Mouse (Mus musculus) B cell, adult (primary cell): ENCODE measurements around the gene Gm49337. TPM values are rescaled to one million over a fixed set of nuclear protein-coding genes. Genes with fewer than 3 reads are reported as not detected.

ENCODE experiments used
- total RNA-seq: library from RNA; stranded (reverse); gene quantifications from 4 replicates; pipeline ENCODE4 v1.2.4, GENCODE M21; 2023; ENCODE audit not compliant: inconsistent age

Gm49337 gene
- not detected in 4 replicates for total RNA-seq

GRCm38 (mm10) chr4:116173072-116173471 lies at the start of gene Gm49337, which contains the start of gene 1700042G07Rik:
Gm49337 (plus strand) TSS chr4:116173384.
1700042G07Rik (plus strand) TSS chr4:116173372.

DNA sequence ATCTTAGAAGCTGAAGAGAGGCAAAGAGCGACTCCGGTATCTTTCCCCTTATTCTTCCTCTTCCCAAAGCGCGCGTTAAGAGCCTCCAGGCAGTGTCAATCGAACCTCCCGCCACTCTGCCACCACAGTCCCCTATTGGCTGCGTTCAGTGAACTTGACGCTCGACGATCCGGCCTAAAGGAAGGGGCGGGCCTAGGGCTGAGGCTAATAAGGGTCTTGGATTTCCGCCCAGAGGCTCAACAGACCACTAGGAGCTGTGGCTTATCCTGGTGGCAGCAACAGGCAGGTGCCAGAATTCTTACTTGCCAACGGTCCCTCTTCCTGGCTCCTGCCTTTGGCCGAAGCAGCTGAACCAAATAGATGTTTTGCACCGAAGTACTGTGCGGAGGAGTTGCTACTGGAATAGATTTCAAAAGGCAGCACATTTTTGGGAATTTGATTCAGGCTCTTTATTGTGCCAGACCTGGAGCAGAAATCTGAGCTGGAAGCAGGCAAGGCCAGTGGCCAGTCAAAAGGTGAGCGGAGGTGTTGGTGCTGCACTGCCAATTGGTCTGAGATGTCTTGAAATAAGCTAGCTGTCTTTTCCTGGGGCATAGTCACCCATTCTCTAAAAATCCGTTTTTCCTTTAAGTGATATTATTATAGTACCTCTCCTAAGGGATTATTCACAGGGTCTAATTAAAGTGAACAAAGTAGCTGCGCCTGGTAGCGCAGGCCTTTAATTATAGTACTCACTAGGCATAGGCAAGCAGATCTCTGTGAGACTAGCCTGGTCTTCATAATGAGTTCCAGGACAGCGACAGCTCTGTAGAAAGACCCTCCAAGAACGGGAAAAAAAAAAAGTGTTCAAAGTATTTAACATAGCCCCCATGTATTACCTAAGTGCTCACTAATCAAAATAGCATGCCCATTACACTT lies 49.3 kb upstream of the Gm49337 start, which contains the start of the genes Rad54l and Pomgnt1:
Rad54l (minus strand) TSS at position 89 of the 918 bp plus-strand sequence.
Pomgnt1 (plus strand) TSS at position 239 of the 918 bp plus-strand sequence.

GRCm38 (mm10) chr4:116151238-116151637 lies 21.9 kb upstream of the Gm49337 start, which contains the start of gene Lurap1:
Lurap1 (minus strand) TSS chr4:116151338.

DNA sequence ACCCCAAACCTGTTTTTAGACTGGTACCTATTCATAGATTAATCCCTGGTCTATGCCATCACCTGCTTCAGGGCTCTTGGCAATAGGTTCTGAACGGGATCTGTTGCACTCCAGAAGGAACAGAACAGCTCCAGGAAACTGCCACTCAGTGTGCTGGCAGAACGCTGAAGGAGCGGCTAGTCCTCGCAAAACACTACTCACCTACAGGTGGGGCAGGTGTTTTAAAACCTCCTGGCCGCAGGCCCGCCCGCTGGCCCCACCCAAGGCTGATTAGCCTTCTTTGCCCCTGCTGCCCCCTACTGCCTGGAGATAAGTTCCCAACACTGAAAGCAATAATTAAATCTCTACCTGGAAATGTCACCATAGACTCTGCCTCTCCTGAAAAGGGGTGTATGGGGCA lies 5.8 kb upstream of the Gm49337 start, which contains the start of gene Tspan1:
Tspan1 (minus strand) TSS at position 198 of the 400 bp plus-strand sequence.

DNA sequence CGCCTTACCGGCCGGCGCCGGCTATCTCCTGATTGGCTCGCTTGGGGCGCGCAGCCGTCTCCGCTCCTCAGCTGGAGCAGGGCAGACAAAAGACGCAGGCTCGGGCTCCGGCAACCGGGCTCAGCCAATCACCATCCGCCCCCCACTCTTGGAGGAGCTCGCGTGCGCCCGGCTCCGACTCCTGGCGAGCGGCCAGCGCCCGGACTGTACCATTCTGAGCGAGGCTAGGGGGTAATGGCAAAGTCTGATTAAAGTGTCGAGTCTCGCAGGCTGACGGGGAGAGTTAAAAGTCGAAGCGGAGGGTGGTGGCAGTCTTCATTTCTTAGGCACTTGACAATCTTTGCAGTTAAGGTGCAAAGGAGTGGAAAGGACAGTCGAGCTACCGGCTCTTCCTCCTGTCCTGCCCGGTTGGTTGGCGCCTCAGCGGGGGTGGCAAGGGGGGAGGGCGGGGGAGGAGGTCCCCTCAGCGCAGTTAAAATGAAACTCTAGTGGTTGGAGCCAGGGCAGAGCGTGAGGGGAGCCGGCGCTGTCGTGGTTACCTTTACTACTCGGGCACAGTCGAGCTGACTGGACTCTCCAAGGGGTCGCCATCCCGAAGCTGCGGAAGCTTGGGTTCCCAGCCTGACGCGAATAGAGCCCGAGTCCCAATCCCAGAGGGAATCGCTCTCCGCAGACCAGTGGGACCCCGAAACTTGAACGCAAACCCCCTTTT lies 48.1 kb downstream of the Gm49337 start, which contains the start of gene Pik3r3:
Pik3r3 (plus strand) TSS at position 479 of the 712 bp plus-strand sequence.

Other genes starting within 250 kb of the Gm49337 start
- gene Dmbx1, start 233.5 kb upstream of the Gm49337 start, total RNA-seq = not detected in 4 replicates
- gene Faah, start 155.5 kb upstream of the Gm49337 start, total RNA-seq = 34.4 to 38.7 TPM (median 36.7 TPM) in 4 replicates
- gene Nsun4, start 119.5 kb upstream of the Gm49337 start, total RNA-seq = 31.8 to 45.5 TPM (median 37.0 TPM) in 4 replicates
- gene Uqcrh, start 98.3 kb upstream of the Gm49337 start, total RNA-seq = 254 to 297 TPM (median 280 TPM) in 4 replicates
- 27.6 to 34.4 TPM (median 30.5 TPM) in 4 replicates for gene Lrrc41, start 98.1 kb upstream of the Gm49337 start, total RNA-seq
- gene Rad54l, start 49.7 kb upstream of the Gm49337 start, total RNA-seq = 1.8 to 2.4 TPM (median 2.2 TPM) in 4 replicates
- 36.4 to 39.4 TPM (median 37.0 TPM) in 4 replicates for gene Pomgnt1, start 49.5 kb upstream of the Gm49337 start, total RNA-seq
- gene Lurap1, start 22.0 kb upstream of the Gm49337 start, total RNA-seq = 3.0 to 7.8 TPM (median 3.6 TPM) in 4 replicates
- not detected in 4 replicates for gene Tspan1, start 5.8 kb upstream of the Gm49337 start, total RNA-seq
- gene 1700042G07Rik, start within 50 bp of the Gm49337 start, total RNA-seq = not detected in 4 replicates
- 1.4 to 2.6 TPM (median 1.9 TPM) in 4 replicates for gene Pik3r3, start 48.2 kb downstream of the Gm49337 start, total RNA-seq